Mouse (Mus musculus): ENCODE results near the gene Abce1. TPM values are rescaled to one million over a fixed set of nuclear protein-coding genes. Genes with fewer than 3 reads are reported as not detected.

Abce1 gene
- polyA plus RNA-seq, 1 experiment from 2014 or later = 80.6 TPM

- peak; percentile 99 for ATAC-seq (ENCODE audit: low FRiP score)
- H3K27me3 ChIP-seq (replicated peaks) = no peaks in the 10 kb centered on the region
- H3K4me1 ChIP-seq = peaks cover 34% of the 10 kb centered on the region
- no peaks in the 10 kb centered on the region for H3K9me3 ChIP-seq (replicated peaks)
- WGBS = under 1% methylated on average over 77 of the region's 77 CpGs
- H3K4me2 ChIP-seq = peak overlapping the region; percentile 67
- H3K9ac ChIP-seq (replicated peaks) = peak overlapping the region; percentile 80
- H3K27ac ChIP-seq (replicated peaks) = peak overlapping the region; percentile 95
- H3K4me3 ChIP-seq (replicated peaks) = peak overlapping the region; percentile 61
- H3K36me3 ChIP-seq = no peaks in the 10 kb centered on the region
These were observed 72.6 kb downstream of the Abce1 start for GRCm38 (mm10) chr8:79638707-79639549.

GRCm38 (mm10) chr8:79638001-79638706 is 73.4 kb downstream of the Abce1 start:
- H3K4me3 ChIP-seq (replicated peaks) = peak overlapping the region; percentile 61
- peak overlapping the region; percentile 67 for H3K4me2 ChIP-seq
- H3K4me1 ChIP-seq = peaks cover 29% of the 10 kb centered on the region
- H3K36me3 ChIP-seq = no peaks in the 10 kb centered on the region
- no peaks in the 10 kb centered on the region for H3K27me3 ChIP-seq (replicated peaks)
- 7% methylated on average over 11 of the region's 11 CpGs for WGBS
- no peaks in the 10 kb centered on the region for H3K9me3 ChIP-seq (replicated peaks)
- peak overlapping the region; percentile 95 for H3K27ac ChIP-seq (replicated peaks)
- no peak for ATAC-seq (ENCODE audit: low FRiP score)
- peak overlapping the region; percentile 80 for H3K9ac ChIP-seq (replicated peaks)

GRCm38 (mm10) chr8:79637237-79637636 is 74.3 kb downstream of the Abce1 start:
- no peak overlapping the region for H3K4me2 ChIP-seq
- no peaks in the 10 kb centered on the region for H3K27me3 ChIP-seq (replicated peaks)
- ATAC-seq (ENCODE audit: low FRiP score) = no peak
- H3K9me3 ChIP-seq (replicated peaks) = no peaks in the 10 kb centered on the region
- H3K4me1 ChIP-seq = peaks cover 23% of the 10 kb centered on the region
- no peak overlapping the region for H3K9ac ChIP-seq (replicated peaks)
- H3K27ac ChIP-seq (replicated peaks) = no peak overlapping the region
- WGBS = 88% methylated on average over 3 of the region's 3 CpGs
- H3K36me3 ChIP-seq = no peaks in the 10 kb centered on the region
- H3K4me3 ChIP-seq (replicated peaks) = no peak overlapping the region

- no peaks in the 10 kb centered on the region for H3K9me3 ChIP-seq (replicated peaks)
- peaks cover 12% of the 10 kb centered on the region for H3K4me1 ChIP-seq
- no peak overlapping the region for H3K9ac ChIP-seq (replicated peaks)
- ATAC-seq (ENCODE audit: low FRiP score) = no peak
- no peak overlapping the region for H3K27ac ChIP-seq (replicated peaks)
- H3K4me3 ChIP-seq (replicated peaks) = no peak overlapping the region
- H3K36me3 ChIP-seq = no peaks in the 10 kb centered on the region
- WGBS = 86% methylated on average over 1 of the region's 1 CpGs
- H3K27me3 ChIP-seq (replicated peaks) = no peaks in the 10 kb centered on the region
- H3K4me2 ChIP-seq = no peak overlapping the region
These were observed 75.4 kb downstream of the Abce1 start for GRCm38 (mm10) chr8:79636151-79636550.

- Histone ChIP-seq H3K4me1 (peaks cover 6% of the 10 kb centered on the region; the same call in 1 of the 2 replicates), H3K27ac (replicated peaks) (no peak overlapping the region), H3K4me2 (no peak overlapping the region), H3K27me3 (replicated peaks) (no peaks in the 10 kb centered on the region), H3K9me3 (replicated peaks) (no peaks in the 10 kb centered on the region), H3K36me3 (no peaks in the 10 kb centered on the region), H3K9ac (replicated peaks) (no peak overlapping the region), H3K4me3 (replicated peaks) (no peak overlapping the region)
- 88% methylated on average over 1 of the region's 1 CpGs for WGBS
- ATAC-seq (ENCODE audit: low FRiP score) = no peak
These were observed 76.0 kb downstream of the Abce1 start for GRCm38 (mm10) chr8:79635491-79635890.

Other genes with a start within 250 kb of the Abce1 start
- gene Otud4, start 72.1 kb downstream of the Abce1 start, polyA plus RNA-seq (2015; fragmentation: Nextera tagmentation; extraction: Ambion mirVana) = 9.3 and 10.3 TPM in 2 replicates
- gene Anapc10, start 80 bp upstream of the Abce1 start, polyA plus RNA-seq (2015; fragmentation: Nextera tagmentation; extraction: Ambion mirVana) = 35.7 and 37.5 TPM in 2 replicates